Mouse (Mus musculus) heart, postnatal 0 days (tissue): ENCODE data around the gene Unc13a.

Experiments
- CTCF ChIP-seq: IDR thresholded peaks from 2 replicates; pipeline ENCODE4 v1.5.1; 2016; ENCODE audit warnings: antibody characterized with exemption, control low read depth, low read depth
- EP300 ChIP-seq: IDR thresholded peaks from 2 replicates; pipeline ENCODE4 v1.6.1; 2016; ENCODE audit warnings: antibody characterized with exemption, low read depth

DNA sequence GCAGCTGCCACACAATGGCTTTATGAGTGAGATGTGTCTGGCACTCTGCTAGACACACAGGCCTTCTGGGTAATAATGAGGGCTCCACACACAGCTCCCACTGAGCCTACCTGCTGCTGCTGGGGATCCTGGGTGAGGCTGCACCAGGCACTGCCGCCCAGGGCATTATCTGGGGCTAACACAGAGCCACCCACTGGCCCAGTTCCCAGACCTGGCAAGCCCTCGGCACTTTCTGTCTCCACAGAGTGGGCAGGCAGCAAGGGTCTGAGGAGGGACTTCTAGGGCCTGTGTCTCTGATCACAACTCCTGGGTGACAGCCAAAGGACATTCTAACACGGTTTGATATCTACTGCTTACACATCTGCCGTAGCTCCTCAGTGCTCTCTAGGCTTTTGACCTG is 47.7 kb upstream of the Unc13a start:
- TF ChIP-seq CTCF (no peak), EP300 (no peak)
